Comparison of ENCODE assay signal across 7 mouse cellular contexts in genomic region chr5:143053132-143053972, GRCm38 (mm10). TPM values are rescaled to one million over a fixed set of nuclear protein-coding genes. Genes with fewer than 3 reads are reported as not detected.
DNase-seq lines count a peak whose midpoint lies in the region; ATAC-seq lines count a peak whose summit lies in the region.

No protein-coding gene starts in this region.

- H3K4me3 ChIP-seq in liver, embryonic 16.5 days (ENCODE audit: low read depth, low read length): peak overlapping the region; percentile 12; the same call in 1 of the 2 replicates
- no peak overlapping the region for H3K4me3 ChIP-seq in stomach, embryonic 14.5 days (ENCODE audit: low read depth, low read length)

- DNase-seq in retina, postnatal 7 days (ENCODE audit: low read depth, low spot score): peak; percentile 13
- DNase-seq in retina, embryonic 14.5 days (ENCODE audit: low spot score): no peak
- peak; percentile 50 to 73 for DNase-seq in frontal cortex, postnatal 36 days (ENCODE audit: low spot score in 2 of 2)
- no peak for DNase-seq in kidney, postnatal 36 days
- DNase-seq in thymus, postnatal 36 days: no peak

- no peaks in the 10 kb centered on the region; the same call in 1 of the 2 replicates for H3K36me3 ChIP-seq in liver, embryonic 16.5 days (ENCODE audit: control insufficient read depth, insufficient read depth)
- no peaks in the 10 kb centered on the region for H3K36me3 ChIP-seq in stomach, embryonic 14.5 days (ENCODE audit: control insufficient read depth, insufficient read depth, low read length)

- H3K27ac ChIP-seq in liver, embryonic 16.5 days (ENCODE audit: low read length): peak overlapping the region; percentile 83
- H3K27ac ChIP-seq in stomach, embryonic 14.5 days (ENCODE audit: low read length): peak overlapping the region; percentile 66; the same call in 1 of the 2 replicates

- peak overlapping the region; percentile 59 for H3K4me2 ChIP-seq in liver, embryonic 16.5 days (ENCODE audit: low read depth, low read length)
- no peak overlapping the region for H3K4me2 ChIP-seq in stomach, embryonic 14.5 days (replicated peaks; ENCODE audit: low read depth, low read length)

- no peaks in the 10 kb centered on the region for H3K9me3 ChIP-seq in liver, embryonic 16.5 days (replicated peaks; ENCODE audit: control insufficient read depth, low read length)
- H3K9me3 ChIP-seq in stomach, embryonic 14.5 days (ENCODE audit: control insufficient read depth, low read depth, low read length): no peaks in the 10 kb centered on the region

- no peaks in the 10 kb centered on the region for H3K27me3 ChIP-seq in liver, embryonic 16.5 days (ENCODE audit: control insufficient read depth, insufficient read depth, low read depth, low read length)
- H3K27me3 ChIP-seq in stomach, embryonic 14.5 days (ENCODE audit: control insufficient read depth, insufficient read depth, low read length): no peaks in the 10 kb centered on the region

- 47% methylated on average over 5 of the region's 5 CpGs for WGBS in liver, embryonic 16.5 days (ENCODE audit: insufficient replicate concordance)
- 57% methylated on average over 5 of the region's 5 CpGs for WGBS in stomach, embryonic 14.5 days

- no peak for ATAC-seq in liver, embryonic 16.5 days (ENCODE audit: low read depth)
- ATAC-seq in stomach, embryonic 14.5 days (ENCODE audit: insufficient number of reproducible peaks, insufficient read depth, low FRiP score, low read depth): no peak

- peaks cover 80% of the 10 kb centered on the region for H3K4me1 ChIP-seq in liver, embryonic 16.5 days (ENCODE audit: control insufficient read depth, low read depth, low read length)
- H3K4me1 ChIP-seq in stomach, embryonic 14.5 days (ENCODE audit: control insufficient read depth, insufficient read depth, low read length): peaks cover 27% of the 10 kb centered on the region

- peak overlapping the region; percentile 56 for H3K9ac ChIP-seq in liver, embryonic 16.5 days (ENCODE audit: low read depth, low read length)
- no peak overlapping the region for H3K9ac ChIP-seq in stomach, embryonic 14.5 days (replicated peaks; ENCODE audit: low read depth, low read length)

RNA-seq across cellular contexts. Expression of gene Rnf216, which starts 59.4 kb away (rescaled TPM):
- 14.3 and 14.6 TPM in 2 replicates for polyA plus RNA-seq in liver, embryonic 16.5 days (2015; fragmentation: Nextera tagmentation; extraction: Ambion mirVana)
- polyA plus RNA-seq in stomach, embryonic 14.5 days (2014; fragmentation: Nextera tagmentation; extraction: Ambion mirVana): 50.7 and 52.1 TPM in 2 replicates

Comparison
In these comparisons a context has a peak if more than half of its experiments do, and no peak if none do; other contexts are left out.
1. DNase-seq: peak in retina, postnatal 7 days (single experiment) and frontal cortex, postnatal 36 days (2 of 2); none in retina, embryonic 14.5 days (single experiment), kidney, postnatal 36 days (0 of 2) and thymus, postnatal 36 days (0 of 2).